Mouse (Mus musculus) lung, postnatal 0 days (tissue): ENCODE measurements around the gene Zbtb25.
A peak's percentile ranks its signal among the peaks of the same experiment; 100 is the strongest.

Experiments used
- CTCF ChIP-seq: IDR thresholded peaks from 2 replicates; pipeline ENCODE4 v1.5.1; 2016; ENCODE audit warnings: antibody characterized with exemption, mild to moderate bottlenecking
- EP300 ChIP-seq: IDR thresholded peaks from 2 replicates; pipeline ENCODE4 v1.6.1; 2016; ENCODE audit warnings: antibody characterized with exemption, mild to moderate bottlenecking, control low read depth

DNA sequence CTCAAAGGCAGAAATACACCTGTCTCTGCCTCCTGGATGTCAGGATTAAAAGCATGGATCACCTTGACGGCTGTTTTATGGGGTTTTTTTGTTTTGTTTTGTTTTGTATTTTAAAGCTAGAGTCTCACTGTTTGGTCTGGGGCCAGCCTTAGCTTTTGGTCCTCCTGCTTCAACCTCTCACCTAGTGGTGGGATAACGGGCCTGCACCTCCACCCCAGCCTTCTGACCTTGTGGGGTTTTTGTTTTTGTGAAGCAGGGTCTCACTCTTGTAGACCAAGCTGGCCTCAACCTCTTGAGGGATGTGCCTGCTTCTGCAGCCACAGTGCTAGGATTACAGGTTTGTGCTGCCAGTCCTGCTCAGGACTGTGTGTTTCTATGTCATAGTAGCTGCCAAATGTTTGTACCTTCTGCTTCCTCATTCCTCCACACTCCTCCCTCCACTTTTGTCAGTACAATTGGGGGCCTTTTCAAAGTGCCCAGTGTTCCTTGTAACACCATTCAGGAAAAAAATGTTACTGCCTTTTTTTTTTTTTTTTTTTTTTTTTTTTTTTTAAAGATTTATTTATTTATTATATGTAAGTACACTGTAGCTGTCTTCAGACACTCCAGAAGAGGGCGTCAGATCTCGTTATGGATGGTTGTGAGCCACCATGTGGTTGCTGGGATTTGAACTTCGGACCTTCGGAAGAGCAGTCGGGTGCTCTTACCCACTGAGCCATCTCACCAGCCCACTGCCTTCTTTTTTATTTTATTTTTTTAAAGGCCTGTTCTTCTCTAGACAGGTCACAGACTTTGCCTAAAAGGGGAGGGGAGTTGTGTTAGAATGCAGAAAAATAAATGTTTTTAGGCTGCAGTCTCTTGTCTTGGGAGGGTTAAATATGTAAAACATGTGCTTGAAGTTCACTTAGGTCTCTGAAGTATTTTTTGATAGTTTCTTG is 3.7 kb upstream of the Zbtb25 start:
- peak; percentile 43 for TF ChIP-seq CTCF
- no peak for TF ChIP-seq EP300
